In the genomic region with DNA sequence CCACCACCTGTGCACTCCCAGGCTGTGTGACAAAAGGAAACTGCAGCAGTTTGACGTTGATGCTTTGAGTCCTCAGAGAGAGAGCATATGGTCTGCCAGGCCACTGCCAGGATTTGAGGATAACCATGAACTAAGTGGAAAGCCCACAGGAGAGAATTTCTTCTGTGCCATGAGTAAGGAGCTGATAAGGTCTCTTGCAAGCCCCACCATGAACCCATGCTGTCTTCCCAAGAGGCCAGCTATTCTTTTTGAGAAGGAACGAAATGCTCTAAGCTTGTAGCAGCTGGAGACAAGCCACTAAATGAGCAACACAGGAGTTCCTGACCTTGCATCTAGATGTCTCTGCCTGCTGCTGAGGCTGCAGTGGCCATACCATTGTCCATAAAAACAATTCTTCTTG, we compare ENCODE assay signal across 23 mouse cellular contexts.
DNase-seq lines count a peak whose midpoint lies in the region; ATAC-seq and TF ChIP-seq lines count a peak whose summit lies in the region.
"Had no signal": no experiment of that assay in that cellular context is flagged by ENCODE, and none has a peak within 500 bp of the region (broad histone marks: within the 10 kb centered on the region; RNA-seq: fewer than 3 reads in every experiment).

No protein-coding gene starts in this region.

- H3K9ac ChIP-seq in hindbrain, postnatal 0 days (replicated peaks; ENCODE audit: low read length), result no peak overlapping the region
- H3K9ac ChIP-seq in limb, embryonic 11.5 days (ENCODE audit: low read length), result no peak overlapping the region
- H3K9ac ChIP-seq: embryonic facial prominence, embryonic 13.5 days; heart, embryonic 15.5 days; hindbrain, embryonic 15.5 days had no signal

- H3K27me3 ChIP-seq in hindbrain, embryonic 10.5 days (ENCODE audit: insufficient read depth, poor library complexity, severe bottlenecking), result no peaks in the 10 kb centered on the region
- no peaks in the 10 kb centered on the region for H3K27me3 ChIP-seq in hindbrain, postnatal 0 days (ENCODE audit: insufficient read depth, low read length)
- H3K27me3 ChIP-seq in C2C12 (ENCODE audit: control insufficient read depth, insufficient read depth, insufficient read length), result no peaks in the 10 kb centered on the region
- H3K27me3 ChIP-seq in limb, embryonic 11.5 days (ENCODE audit: control insufficient read depth, insufficient read depth, low read length), result no peaks in the 10 kb centered on the region
- H3K27me3 ChIP-seq: embryonic facial prominence, embryonic 13.5 days; heart, embryonic 15.5 days; hindbrain, embryonic 15.5 days; Patski had no signal

- intact Hi-C loops in gastrocnemius, postnatal 36 days (cut with DNase I), result no loop called here

- no peaks in the 10 kb centered on the region for H3K9me3 ChIP-seq in hindbrain, embryonic 10.5 days
- H3K9me3 ChIP-seq in hindbrain, postnatal 0 days (ENCODE audit: low read length), result no peaks in the 10 kb centered on the region
- H3K9me3 ChIP-seq in limb, embryonic 11.5 days (ENCODE audit: control insufficient read depth, low read length), result no peaks in the 10 kb centered on the region
- H3K9me3 ChIP-seq: embryonic facial prominence, embryonic 13.5 days; heart, embryonic 15.5 days; hindbrain, embryonic 15.5 days had no signal

- no peak for TF ChIP-seq CTCF in hindbrain, postnatal 0 days (IDR thresholded peaks at IDR 0.05; ENCODE audit: low read depth)
- no peak for TF ChIP-seq CTCF in C2C12 (IDR thresholded peaks at IDR 0.05; ENCODE audit: control insufficient read depth, insufficient read depth, insufficient read length)

- no peak for ATAC-seq in hindbrain, postnatal 0 days
- no peak for ATAC-seq in limb, embryonic 11.5 days (ENCODE audit: insufficient number of reproducible peaks, low FRiP score, low TSS enrichment, low read depth)
- ATAC-seq: activated CD4-positive, CD25-positive, alpha-beta regulatory T cell, adult 4 months; CD4-positive, CD25-positive, alpha-beta regulatory T cell, adult 4 months; forebrain, embryonic 14.5 days; inflammation-experienced regulatory T-cells, adult 6 months; intestine, postnatal 0 days; Patski had no signal

- no peaks in the 10 kb centered on the region for H3K79me3 ChIP-seq in C2C12 (ENCODE audit: low read depth)

- no peak overlapping the region for H3ac ChIP-seq in C2C12 (ENCODE audit: control insufficient read depth, insufficient read length, low read depth)

- WGBS in hindbrain, embryonic 10.5 days, result 70% methylated on average over 2 of the region's 2 CpGs
- whole genome bisulfite sequencing in hindbrain, postnatal 0 days, result 25% methylated on average over 2 of the region's 2 CpGs
- 72% methylated on average over 2 of the region's 2 CpGs for WGBS in limb, embryonic 11.5 days

- no peak overlapping the region for H3K4me2 ChIP-seq in hindbrain, postnatal 0 days (ENCODE audit: low read depth, low read length)
- H3K4me2 ChIP-seq in limb, embryonic 11.5 days (ENCODE audit: low read depth, severe bottlenecking), result no peak overlapping the region
- H3K4me2 ChIP-seq: embryonic facial prominence, embryonic 13.5 days; heart, embryonic 11.5 days; heart, embryonic 15.5 days; hindbrain, embryonic 15.5 days had no signal

- peaks cover 63% of the 10 kb centered on the region for H3K4me1 ChIP-seq in hindbrain, embryonic 10.5 days (replicated peaks)
- H3K4me1 ChIP-seq in hindbrain, postnatal 0 days (ENCODE audit: insufficient read depth, low read length), result peaks cover 13% of the 10 kb centered on the region; the same call in 1 of the 2 replicates
- H3K4me1 ChIP-seq in limb, embryonic 11.5 days (ENCODE audit: control insufficient read depth, insufficient read depth, low read length), result peaks cover 34% of the 10 kb centered on the region

- H3K4me3 ChIP-seq in hindbrain, embryonic 10.5 days, result no peak overlapping the region
- no peak overlapping the region for H3K4me3 ChIP-seq in hindbrain, postnatal 0 days (ENCODE audit: low read length)
- no peak overlapping the region for H3K4me3 ChIP-seq in C2C12 (ENCODE audit: insufficient read depth, poor library complexity, severe bottlenecking)
- no peak overlapping the region for H3K4me3 ChIP-seq in limb, embryonic 11.5 days (ENCODE audit: low read depth, low read length)
- H3K4me3 ChIP-seq: embryonic facial prominence, embryonic 13.5 days; heart, adult 2 months; heart, embryonic 15.5 days; hindbrain, embryonic 15.5 days had no signal

- no peaks in the 10 kb centered on the region for H3K79me2 ChIP-seq in C2C12 (ENCODE audit: control insufficient read depth, insufficient read depth)

- no peaks in the 10 kb centered on the region for H3K36me3 ChIP-seq in hindbrain, embryonic 10.5 days
- H3K36me3 ChIP-seq in hindbrain, postnatal 0 days (ENCODE audit: insufficient read depth, low read length), result no peaks in the 10 kb centered on the region
- no peaks in the 10 kb centered on the region for H3K36me3 ChIP-seq in C2C12 (ENCODE audit: control insufficient read depth, insufficient read depth)
- H3K36me3 ChIP-seq in limb, embryonic 11.5 days (ENCODE audit: control insufficient read depth, insufficient read depth, low read length), result no peaks in the 10 kb centered on the region
- H3K36me3 ChIP-seq: embryonic facial prominence, embryonic 13.5 days; G1E; heart, embryonic 15.5 days; hindbrain, embryonic 15.5 days had no signal

- no peak for DNase-seq in hindbrain, embryonic 10.5 days (ENCODE audit: low spot score)
- DNase-seq in hindbrain, postnatal 0 days (ENCODE audit: low spot score), result no peak
- peak; percentile 55 for DNase-seq in adipocyte (ENCODE audit: low spot score)
- no peak for DNase-seq in limb, embryonic 11.5 days (ENCODE audit: low spot score)
- no peak for DNase-seq in embryo, embryonic 10.5 days (ENCODE audit: low spot score)
- DNase-seq in gastrocnemius, postnatal 36 days, result no peak
- DNase-seq: adrenal gland, adult 2 months; adrenal gland, postnatal 25 days; cerebellum, adult 8-10 months; heart, adult 2 months; heart, postnatal 14 days had no signal

- peak overlapping the region; percentile 56 for H3K27ac ChIP-seq in hindbrain, embryonic 10.5 days
- no peak overlapping the region for H3K27ac ChIP-seq in hindbrain, postnatal 0 days
- 0 out of 2 replicates have a peak overlapping the region, but pooled peaks have one; percentile 21 for H3K27ac ChIP-seq in limb, embryonic 11.5 days (replicated peaks; ENCODE audit: low read depth, low read length)
- H3K27ac ChIP-seq: embryonic facial prominence, embryonic 13.5 days; heart, adult 2 months; heart, embryonic 15.5 days; hindbrain, embryonic 15.5 days had no signal

TF ChIP-seq in C2C12, 6 proteins besides CTCF, POLR2A, EP300 and RAD21:
- TF ChIP-seq MYOD1 (IDR thresholded peaks at IDR 0.05; ENCODE audit: control insufficient read depth, insufficient read length, low read depth) (peak; percentile 38), FOSL1 (IDR thresholded peaks at IDR 0.05; ENCODE audit: insufficient read depth, low read length, poor library complexity, severe bottlenecking) (no peak), MYOG (IDR thresholded peaks at IDR 0.05; ENCODE audit: control insufficient read depth, extremely low read depth, insufficient read length) (no peak), MAX (IDR thresholded peaks at IDR 0.05) (no peak)
TF ChIP-seq in C2C12: peak in this region for 1.
